Mouse (Mus musculus) C2C12 (cell line): ENCODE results near the gene Tmem203. TPM values are rescaled to one million over a fixed set of nuclear protein-coding genes. Genes with fewer than 3 reads are reported as not detected.

Source experiments
- H3K27me3 ChIP-seq: one replicate; pipeline ENCODE4 v1.6.1; 2011; ENCODE audit not compliant: control insufficient read depth, insufficient read depth, insufficient read length
- H3K36me3 ChIP-seq: one replicate; pipeline ENCODE4 v1.6.1; 2011; ENCODE audit not compliant: control insufficient read depth, insufficient read depth
- H3K4me3 ChIP-seq: one replicate; pipeline ENCODE4 v1.5.1; 2011; ENCODE audit warnings: mild to moderate bottlenecking, control low read depth; ENCODE audit not compliant: poor library complexity, insufficient read depth, severe bottlenecking
- H3K79me2 ChIP-seq: one replicate; pipeline ENCODE4 v1.6.1; 2011; ENCODE audit not compliant: control insufficient read depth, insufficient read depth
- H3K79me3 ChIP-seq: one replicate; pipeline ENCODE4 v1.6.1; 2011; ENCODE audit warnings: low read depth, control low read depth
- H3ac ChIP-seq: one replicate; pipeline ENCODE3; 2011; ENCODE audit warnings: low read depth; ENCODE audit not compliant: control insufficient read depth, insufficient read length
- CEBPB ChIP-seq: IDR thresholded peaks from one replicate; pipeline ENCODE4 v1.6.1; 2011; ENCODE audit warnings: low read depth, mild to moderate bottlenecking, control low read depth, moderate library complexity
- CTCF ChIP-seq: IDR thresholded peaks from one replicate; pipeline ENCODE4 v1.5.1; 2011; ENCODE audit not compliant: control insufficient read depth, insufficient read depth, insufficient read length
- FOSL1 ChIP-seq: IDR thresholded peaks from one replicate; pipeline ENCODE4 v1.8.0; 2011; ENCODE audit warnings: mild to moderate bottlenecking, low read length; ENCODE audit not compliant: poor library complexity, insufficient read depth, severe bottlenecking
- MAX ChIP-seq: IDR thresholded peaks from one replicate; pipeline ENCODE4 v1.6.1; 2011; ENCODE audit warnings: mild to moderate bottlenecking, control low read depth
- MYOD1 ChIP-seq: IDR thresholded peaks from one replicate; pipeline ENCODE4 v1.6.1; 2011; ENCODE audit warnings: low read depth; ENCODE audit not compliant: control insufficient read depth, insufficient read length
- MYOG ChIP-seq: IDR thresholded peaks from one replicate; pipeline ENCODE4 v1.6.1; 2011; ENCODE audit not compliant: control insufficient read depth, insufficient read length; ENCODE audit errors: extremely low read depth
- USF1 ChIP-seq: IDR thresholded peaks from one replicate; pipeline ENCODE4 v1.6.1; 2011; ENCODE audit warnings: low read depth, mild to moderate bottlenecking, control low read depth, moderate library complexity
- polyA plus RNA-seq: library from polyadenylated mRNA; unstranded; fragments of >200 nt; fragmentation: generic; extraction: Trizol; gene quantifications from one replicate; pipeline ENCODE4 v1.2.1, GENCODE M21; 2012; ENCODE audit warnings: missing spikeins

Gene Tmem203
- polyA plus RNA-seq, 1 experiment, result 28.5 TPM

GRCm38 (mm10) chr2:25236614-25237013, 18.6 kb upstream of the Tmem203 start, which contains the start of gene Rnf224:
TSS of gene Rnf224 (minus strand) at chr2:25236787.
- Histone ChIP-seq H3K79me2 (no peaks in the 10 kb centered on the region), H3ac (no peak within 1 kb of the TSS), H3K4me3 (no peak within 1 kb of the TSS), H3K27me3 (peaks cover 42% of the 10 kb centered on the region), H3K36me3 (no peaks in the 10 kb centered on the region), H3K79me3 (no peaks in the 10 kb centered on the region)
- TF ChIP-seq USF1, result no peak
- no peak for TF ChIP-seq MAX
- no peak for TF ChIP-seq MYOD1
- TF ChIP-seq CTCF, result no peak
- no peak for TF ChIP-seq CEBPB
- no peak for TF ChIP-seq FOSL1
- TF ChIP-seq MYOG, result no peak

GRCm38 (mm10) chr2:25237522-25237921, 17.7 kb upstream of the Tmem203 start:
- no peaks in the 10 kb centered on the region for H3K79me2 ChIP-seq
- TF ChIP-seq FOSL1, result no peak
- TF ChIP-seq MAX, result no peak
- TF ChIP-seq CEBPB, result no peak
- no peak for TF ChIP-seq USF1
- TF ChIP-seq MYOD1, result no peak
- no peak for TF ChIP-seq CTCF
- no peak overlapping the region for H3K4me3 ChIP-seq
- peaks cover 42% of the 10 kb centered on the region for H3K27me3 ChIP-seq
- no peaks in the 10 kb centered on the region for H3K36me3 ChIP-seq
- H3K79me3 ChIP-seq, result no peaks in the 10 kb centered on the region
- no peak overlapping the region for H3ac ChIP-seq

GRCm38 (mm10) chr2:25238106-25238505, 17.1 kb upstream of the Tmem203 start:
- Histone ChIP-seq H3K79me3 (no peaks in the 10 kb centered on the region), H3ac (no peak overlapping the region), H3K36me3 (no peaks in the 10 kb centered on the region), H3K4me3 (no peak overlapping the region), H3K27me3 (peaks cover 41% of the 10 kb centered on the region), H3K79me2 (no peaks in the 10 kb centered on the region)
- no peak for TF ChIP-seq MYOG
- TF ChIP-seq FOSL1, result no peak
- no peak for TF ChIP-seq USF1
- TF ChIP-seq MAX, result no peak
- TF ChIP-seq MYOD1, result no peak
- TF ChIP-seq CEBPB, result no peak
- TF ChIP-seq CTCF, result no peak

GRCm38 (mm10) chr2:25239766-25240165, 15.5 kb upstream of the Tmem203 start:
- TF ChIP-seq MYOD1 (no peak), CEBPB (no peak), MAX (no peak), CTCF (no peak)
- peaks cover 34% of the 10 kb centered on the region for H3K27me3 ChIP-seq
- no peak overlapping the region for H3K4me3 ChIP-seq
- H3K36me3 ChIP-seq, result no peaks in the 10 kb centered on the region
- H3K79me3 ChIP-seq, result no peaks in the 10 kb centered on the region
- no peak overlapping the region for H3ac ChIP-seq
- no peaks in the 10 kb centered on the region for H3K79me2 ChIP-seq

GRCm38 (mm10) chr2:25240310-25240709, 14.9 kb upstream of the Tmem203 start:
- no peaks in the 10 kb centered on the region for H3K79me2 ChIP-seq
- H3K36me3 ChIP-seq, result peaks cover 2% of the 10 kb centered on the region
- no peak overlapping the region for H3ac ChIP-seq
- no peak for TF ChIP-seq FOSL1
- no peak for TF ChIP-seq USF1
- TF ChIP-seq MYOD1, result no peak
- no peak for TF ChIP-seq MYOG
- no peak for TF ChIP-seq CEBPB
- no peak for TF ChIP-seq MAX
- TF ChIP-seq CTCF, result no peak
- no peak overlapping the region for H3K4me3 ChIP-seq
- H3K79me3 ChIP-seq, result no peaks in the 10 kb centered on the region
- peaks cover 33% of the 10 kb centered on the region for H3K27me3 ChIP-seq
